Comparison of ENCODE assay signal across 8 mouse cellular contexts in genomic region chr1:165633345-165633744, GRCm38 (mm10). TPM values are rescaled to one million over a fixed set of nuclear protein-coding genes. Genes with fewer than 3 reads are reported as not detected.
DNase-seq lines count a peak whose midpoint lies in the region; ATAC-seq and TF ChIP-seq lines count a peak whose summit lies in the region.

No protein-coding gene starts in this region.

- no peaks in the 10 kb centered on the region for H3K27me3 ChIP-seq in cerebellum, adult 2 months (ENCODE audit: control insufficient read depth, insufficient read depth, low read length)
- H3K27me3 ChIP-seq in lung, postnatal 0 days (replicated peaks; ENCODE audit: insufficient read depth, low read length): no peaks in the 10 kb centered on the region
- H3K27me3 ChIP-seq in limb, embryonic 14.5 days (ENCODE audit: control insufficient read depth, insufficient read depth, low read length): no peaks in the 10 kb centered on the region
- H3K27me3 ChIP-seq in stomach, postnatal 0 days (ENCODE audit: control insufficient read depth, insufficient read depth, low read length): no peaks in the 10 kb centered on the region

- no peak for ATAC-seq in lung, postnatal 0 days
- no peak for ATAC-seq in limb, embryonic 14.5 days (ENCODE audit: low FRiP score, low read depth)
- no peak for ATAC-seq in stomach, postnatal 0 days (ENCODE audit: low FRiP score, low TSS enrichment)

- no peak for TF ChIP-seq POLR2A in cerebellum, adult 2 months (IDR thresholded peaks at IDR 0.05; ENCODE audit: borderline replicate concordance, insufficient read depth, low read length)
- no peak for TF ChIP-seq POLR2A in lung, adult 2 months (IDR thresholded peaks at IDR 0.05; ENCODE audit: borderline replicate concordance, extremely low read depth, low read depth, low read length)
- no peak for TF ChIP-seq POLR2A in limb, embryonic 14.5 days (IDR thresholded peaks at IDR 0.05; ENCODE audit: borderline replicate concordance, extremely low read depth, insufficient read depth, insufficient read length)

- TF ChIP-seq CTCF in cerebellum, adult 2 months (IDR thresholded peaks at IDR 0.05; ENCODE audit: borderline replicate concordance, insufficient read depth, low read depth, low read length): no peak
- TF ChIP-seq CTCF in lung, postnatal 0 days (IDR thresholded peaks at IDR 0.05): no peak
- no peak for TF ChIP-seq CTCF in lung, adult 2 months (IDR thresholded peaks at IDR 0.05; ENCODE audit: insufficient read depth, low read length)
- TF ChIP-seq CTCF in stomach, postnatal 0 days (IDR thresholded peaks at IDR 0.05; ENCODE audit: low read depth): no peak

- TF ChIP-seq EP300 in lung, postnatal 0 days (IDR thresholded peaks at IDR 0.05): no peak
- no peak for TF ChIP-seq EP300 in stomach, postnatal 0 days (optimal IDR thresholded peaks at IDR 0.05)

- H3K9me3 ChIP-seq in lung, postnatal 0 days (ENCODE audit: low read length): no peaks in the 10 kb centered on the region
- no peaks in the 10 kb centered on the region for H3K9me3 ChIP-seq in limb, embryonic 14.5 days (ENCODE audit: control insufficient read depth, low read length)
- H3K9me3 ChIP-seq in stomach, postnatal 0 days (ENCODE audit: control insufficient read depth, low read length): no peaks in the 10 kb centered on the region

- no peak for DNase-seq in cerebellum, adult 2 months
- DNase-seq in cerebellum, postnatal 25 days: no peak
- DNase-seq in lung, postnatal 0 days (ENCODE audit: low spot score): no peak
- no peak for DNase-seq in lung, adult 2 months
- no peak for DNase-seq in limb, embryonic 14.5 days (ENCODE audit: low spot score)
- DNase-seq in stomach, postnatal 0 days (ENCODE audit: low spot score): no peak
- no peak for DNase-seq in left cerebral cortex, adult 18-20 months (ENCODE audit: low spot score in 2 of 2)
- no peak for DNase-seq in gastrocnemius, postnatal 4 days (ENCODE audit: low spot score in 2 of 2)

- H3K9ac ChIP-seq in lung, postnatal 0 days (replicated peaks; ENCODE audit: low read depth): peak overlapping the region; percentile 79
- H3K9ac ChIP-seq in limb, embryonic 14.5 days (ENCODE audit: low read depth, low read length, severe bottlenecking): peak overlapping the region; percentile 88
- peak overlapping the region; percentile 95 for H3K9ac ChIP-seq in stomach, postnatal 0 days (ENCODE audit: low read length)

- H3K4me2 ChIP-seq in lung, postnatal 0 days (replicated peaks; ENCODE audit: low read depth, low read length): peak overlapping the region; percentile 79
- H3K4me2 ChIP-seq in limb, embryonic 14.5 days (replicated peaks; ENCODE audit: low read depth, low read length, severe bottlenecking): peak overlapping the region; percentile 62
- H3K4me2 ChIP-seq in stomach, postnatal 0 days (replicated peaks; ENCODE audit: low read depth): peak overlapping the region; percentile 75

- peak overlapping the region; percentile 67 for H3K4me3 ChIP-seq in cerebellum, adult 2 months (replicated peaks; ENCODE audit: insufficient read depth, low read depth, low read length)
- H3K4me3 ChIP-seq in lung, postnatal 0 days (ENCODE audit: low read depth, low read length): peak overlapping the region; percentile 87
- H3K4me3 ChIP-seq in lung, adult 2 months (replicated peaks; ENCODE audit: extremely low read depth, low read depth, low read length): no peak overlapping the region
- H3K4me3 ChIP-seq in limb, embryonic 14.5 days (replicated peaks; ENCODE audit: low read length): peak overlapping the region; percentile 85
- peak overlapping the region; percentile 85 for H3K4me3 ChIP-seq in stomach, postnatal 0 days (ENCODE audit: low read depth, low read length)

- no peaks in the 10 kb centered on the region for H3K36me3 ChIP-seq in lung, postnatal 0 days (ENCODE audit: insufficient read depth, low read length)
- no peaks in the 10 kb centered on the region for H3K36me3 ChIP-seq in limb, embryonic 14.5 days (ENCODE audit: control insufficient read depth, insufficient read depth, low read length)
- H3K36me3 ChIP-seq in stomach, postnatal 0 days (ENCODE audit: control insufficient read depth, insufficient read depth, low read length): no peaks in the 10 kb centered on the region

- 7% methylated on average over 12 of the region's 12 CpGs for WGBS in cerebellum, adult 2 months
- 3% methylated on average over 12 of the region's 12 CpGs for WGBS in lung, postnatal 0 days
- 15% methylated on average over 12 of the region's 12 CpGs for WGBS in lung, adult 2 months
- WGBS in limb, embryonic 14.5 days: 2% methylated on average over 12 of the region's 12 CpGs
- 6% methylated on average over 12 of the region's 12 CpGs for WGBS in stomach, postnatal 0 days

- H3K27ac ChIP-seq in cerebellum, adult 2 months (ENCODE audit: insufficient read depth, low read length): no peak overlapping the region
- peak overlapping the region; percentile 94 for H3K27ac ChIP-seq in lung, postnatal 0 days (ENCODE audit: low read length)
- H3K27ac ChIP-seq in limb, embryonic 14.5 days (replicated peaks; ENCODE audit: low read depth, low read length): 0 out of 2 replicates have a peak overlapping the region, but pooled peaks have one; percentile 94
- no peak overlapping the region for H3K27ac ChIP-seq in stomach, postnatal 0 days (replicated peaks)

- peaks cover 16% of the 10 kb centered on the region for H3K4me1 ChIP-seq in cerebellum, adult 2 months (ENCODE audit: control insufficient read depth, insufficient read depth, low read length)
- H3K4me1 ChIP-seq in lung, postnatal 0 days (ENCODE audit: insufficient read depth, low read depth, low read length): peaks cover 30% of the 10 kb centered on the region
- peaks cover 11% of the 10 kb centered on the region; the same call in 1 of the 2 replicates for H3K4me1 ChIP-seq in lung, adult 2 months (ENCODE audit: control insufficient read depth, insufficient read depth, low read length)
- H3K4me1 ChIP-seq in limb, embryonic 14.5 days (ENCODE audit: control insufficient read depth, insufficient read depth, low read length): peaks cover 16% of the 10 kb centered on the region
- H3K4me1 ChIP-seq in stomach, postnatal 0 days (replicated peaks; ENCODE audit: control insufficient read depth, insufficient read depth): peaks cover 6% of the 10 kb centered on the region

RNA-seq across cellular contexts. Expression of gene Mpzl1, which starts 1.0 kb away (rescaled TPM):
- polyA plus RNA-seq in cerebellum, adult 2 months (2012; rRNA removed): 54.5 and 57.0 TPM in 2 replicates
- 136 and 149 TPM in 2 replicates for polyA plus RNA-seq in lung, postnatal 0 days (2015; fragmentation: Nextera tagmentation; extraction: Ambion mirVana)
- polyA plus RNA-seq in lung, adult 2 months (2012; rRNA removed): 33.6 and 47.2 TPM in 2 replicates
- 192 and 214 TPM in 2 replicates for polyA plus RNA-seq in limb, embryonic 14.5 days (2012; rRNA removed)
- polyA plus RNA-seq in limb, embryonic 14.5 days (2014; fragmentation: Nextera tagmentation; extraction: Ambion mirVana): 196 and 209 TPM in 2 replicates
- polyA plus RNA-seq in stomach, postnatal 0 days (2015; fragmentation: Nextera tagmentation; extraction: Ambion mirVana): 71.4 and 76.4 TPM in 2 replicates
- total RNA-seq in left cerebral cortex, adult 18-20 months (2021): 10 to 100 TPM; 22.7 to 27.6 TPM
- 10 to 100 TPM; 57.2 to 61.3 TPM for total RNA-seq in gastrocnemius, postnatal 4 days (2021)

Comparison
In these comparisons a context has a peak if more than half of its experiments do, and no peak if none do; other contexts are left out.
1. H3K27ac ChIP-seq: peak in lung, postnatal 0 days (single experiment) and limb, embryonic 14.5 days (single experiment); none in cerebellum, adult 2 months (single experiment) and stomach, postnatal 0 days (single experiment).
2. Peak in every context shown above with its lines, with median percentiles within 50 percentile points of each other: H3K4me2 ChIP-seq and H3K9ac ChIP-seq.